Mouse (Mus musculus) heart, postnatal 25 days (tissue): Measurements from ENCODE around the gene Olfr648. TPM values are rescaled to one million over a fixed set of nuclear protein-coding genes. Genes with fewer than 3 reads are reported as not detected.

ENCODE experiments used
- DNase-seq: peaks from one replicate; pipeline ENCODE4 v3.0.0; 2022; ENCODE audit warnings: low spot score
- intact Hi-C: fragments of 180-260 bp; cut with DNase I; formaldehyde crosslinking; loops from one replicate; pipeline ENCODE4 v1.15.1; 2025
- total RNA-seq, 2 experiments: library from RNA; stranded (reverse); gene quantifications; 2 replicates each; pipeline ENCODE4 v1.2.3; 2021

Gene Olfr648
- not detected for total RNA-seq

DNA sequence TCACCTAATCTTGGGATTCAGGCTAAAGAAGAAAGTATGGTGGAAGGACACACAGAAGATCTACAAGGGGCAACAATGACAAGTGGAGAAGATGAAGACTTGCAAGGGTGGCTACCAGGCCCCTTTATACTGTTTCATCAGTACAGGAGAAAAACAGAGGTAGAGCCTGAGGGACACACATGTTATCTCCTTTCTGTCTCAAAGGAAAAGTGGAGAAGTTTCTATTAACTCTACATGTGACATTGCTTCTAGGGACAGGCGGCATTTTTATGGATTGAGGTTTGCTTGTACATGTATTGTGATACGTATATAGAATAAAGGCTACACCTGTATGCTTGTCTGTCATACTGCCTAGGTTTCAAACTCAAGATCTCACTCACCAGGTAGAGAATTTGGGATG, at the start of gene Olfr648:
Gene Olfr648 (minus strand): TSS at position 101 of the 400 bp plus-strand sequence.
- intact Hi-C loops = no loop called here

DNA sequence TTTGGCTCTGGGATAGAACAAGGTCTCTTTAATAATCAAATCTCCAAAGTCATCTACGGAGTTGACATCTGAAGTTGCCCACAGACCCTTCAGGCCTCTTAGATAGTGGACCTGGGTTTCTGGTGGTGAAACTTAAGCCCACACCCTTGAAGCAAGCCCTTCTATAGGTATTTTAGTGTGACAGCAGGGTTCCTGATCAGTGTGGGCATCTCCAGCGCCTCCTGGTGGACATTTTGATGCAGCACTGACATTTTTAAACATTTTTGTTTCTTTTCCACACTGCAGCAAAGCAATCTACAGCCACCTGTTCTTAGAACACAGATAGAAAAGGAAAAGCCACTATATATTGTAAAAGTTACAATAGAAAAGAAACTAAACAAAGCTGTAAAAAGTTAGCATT, 48.0 kb upstream of the Olfr648 start:
- DNase-seq = no peak

More for the DNA sequence above, at the start of gene Olfr648:
- DNase-seq = no peak

DNA sequence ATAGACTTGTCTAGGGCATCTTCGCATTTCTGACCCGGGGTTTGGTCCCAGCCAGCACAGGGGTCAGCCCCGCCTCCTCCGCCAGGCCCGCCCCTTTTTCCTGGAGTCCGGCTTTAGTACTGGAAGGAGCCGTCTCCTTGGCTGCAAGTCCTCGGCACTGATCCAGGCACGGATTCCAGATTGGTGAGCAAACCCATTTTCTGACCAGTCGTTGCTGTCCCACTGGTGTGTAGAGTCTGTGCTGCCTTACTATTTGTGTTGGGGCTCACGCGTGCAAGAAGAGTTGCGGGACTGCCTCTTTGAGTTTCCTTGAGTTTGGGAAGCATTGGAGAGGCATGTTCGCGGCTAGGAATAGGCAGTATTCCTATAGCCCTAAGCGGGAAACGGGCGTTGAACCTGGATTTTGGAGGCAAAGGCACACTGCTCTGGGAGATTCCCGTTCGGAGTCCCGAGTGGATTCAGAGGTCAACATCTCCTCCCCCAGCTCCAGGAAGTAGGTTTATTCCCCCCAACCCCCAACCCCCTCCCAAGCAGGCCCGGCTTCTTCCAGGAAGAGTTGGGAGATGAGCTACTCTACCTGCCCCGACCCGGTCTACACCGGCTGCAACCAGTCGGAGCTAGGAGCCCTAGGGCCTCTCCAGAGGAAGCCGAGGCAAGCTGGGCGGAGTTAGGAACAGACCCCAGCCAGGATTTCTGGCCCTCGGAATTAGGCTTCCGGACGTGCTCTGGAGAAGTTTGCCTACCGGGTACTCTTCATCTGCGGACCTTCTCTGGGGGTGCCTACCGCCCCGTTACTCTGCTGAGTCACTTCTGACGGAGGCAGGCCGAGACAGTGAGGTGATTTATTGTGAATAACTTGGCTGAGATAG, 35.7 kb upstream of the Olfr648 start, which contains the start of gene Trim6:
Gene Trim6 (plus strand): TSS at position 93 of the 869 bp plus-strand sequence.
- peak; percentile 67 for DNase-seq
- intact Hi-C loops = no loop called here

More for the DNA sequence above, 48.0 kb upstream of the Olfr648 start:
- intact Hi-C loops = loop anchor here (1.0 kb wide), 1 partner anchor 31 kb away; no protein-coding TSS in a partner anchor

DNA sequence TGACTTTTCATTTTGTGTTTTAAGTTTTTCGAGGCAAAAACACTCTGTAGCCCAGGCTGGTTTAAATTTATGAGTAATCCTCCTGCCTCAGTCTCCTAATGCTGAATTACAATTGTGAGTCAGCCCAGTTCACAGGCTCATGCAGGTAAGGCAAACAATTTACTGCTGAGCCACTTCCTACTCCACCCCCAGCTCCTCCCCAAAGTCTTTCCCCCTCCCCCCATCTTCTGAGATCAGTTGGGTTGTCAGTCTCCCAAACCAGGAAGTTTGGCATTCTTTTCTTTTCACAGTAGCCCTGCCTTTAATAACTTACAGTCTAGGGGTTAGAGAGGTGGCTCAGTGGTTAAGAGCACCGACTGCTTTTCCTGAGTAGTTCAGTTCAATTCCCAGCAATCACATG, 34.7 kb upstream of the Olfr648 start:
- no peak for DNase-seq
- intact Hi-C loops = no loop called here

DNA sequence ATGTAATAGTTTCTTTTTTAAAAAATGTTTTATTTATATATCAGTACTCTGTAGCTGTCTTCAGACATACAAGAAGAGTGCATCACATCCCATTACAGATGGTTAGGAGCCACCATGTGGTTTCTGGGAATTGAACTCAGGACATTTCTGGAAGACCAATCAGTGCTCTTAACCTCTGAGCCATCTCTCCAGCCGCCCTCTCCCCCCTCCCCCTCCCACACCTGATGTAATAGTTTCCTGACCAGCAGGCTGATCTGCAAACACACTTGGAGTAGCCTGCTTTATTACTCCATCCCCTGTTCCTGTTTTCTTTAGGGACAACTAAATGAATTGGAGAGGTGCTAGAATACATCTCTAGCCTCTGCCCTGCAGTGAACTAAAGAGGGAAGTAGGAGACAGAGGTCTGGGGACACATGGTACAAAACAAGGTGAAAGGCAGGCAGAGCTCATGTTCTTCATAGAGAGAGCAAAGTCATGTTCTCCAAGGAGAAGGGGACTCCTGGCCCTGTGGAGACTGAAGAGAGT, 32.9 kb upstream of the Olfr648 start:
- intact Hi-C loops = no loop called here
- DNase-seq = no peak

DNA sequence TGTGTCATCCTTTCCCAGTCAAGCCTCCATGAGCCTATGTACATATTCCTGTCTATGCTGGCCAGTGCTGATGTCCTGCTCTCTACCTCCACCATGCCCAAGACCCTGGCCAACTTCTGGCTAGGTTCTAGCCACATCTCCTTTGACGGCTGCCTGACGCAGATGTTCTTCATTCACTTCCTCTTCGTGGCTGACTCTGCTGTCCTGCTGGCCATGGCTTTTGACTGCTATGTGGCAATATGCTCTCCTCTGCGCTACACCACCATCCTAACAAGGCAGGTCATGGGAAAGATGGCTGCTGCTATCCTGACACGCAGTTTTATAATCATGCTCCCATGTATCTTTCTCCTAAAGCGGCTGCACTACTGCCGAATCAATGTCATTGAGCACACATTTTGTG, 23.0 kb upstream of the Olfr648 start:
- DNase-seq = no peak
- intact Hi-C loops = no loop called here

DNA sequence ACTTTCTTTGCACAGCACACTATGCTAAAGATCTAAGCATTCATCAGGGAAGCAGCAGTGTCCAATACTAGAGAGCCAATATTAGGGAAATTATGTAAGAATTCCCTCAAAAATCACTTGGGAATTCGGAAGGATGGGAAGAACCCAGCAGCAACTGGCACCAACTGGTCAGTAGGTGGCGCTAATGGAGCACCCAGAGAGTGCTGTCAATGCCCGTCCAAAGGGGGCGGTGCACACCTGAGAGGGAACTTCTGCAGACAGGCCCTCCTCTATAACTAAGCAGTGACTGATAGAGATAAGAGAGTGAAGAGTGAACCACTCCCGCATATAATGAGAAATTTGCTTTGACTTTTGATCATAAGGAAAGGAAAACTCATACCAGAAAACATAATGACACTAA, 16.6 kb upstream of the Olfr648 start:
- intact Hi-C loops = loop anchor here (1.0 to 2.0 kb wide), 2 partner anchors 15 to 31 kb away; no protein-coding TSS in a partner anchor
- peak; percentile 22 for DNase-seq

DNA sequence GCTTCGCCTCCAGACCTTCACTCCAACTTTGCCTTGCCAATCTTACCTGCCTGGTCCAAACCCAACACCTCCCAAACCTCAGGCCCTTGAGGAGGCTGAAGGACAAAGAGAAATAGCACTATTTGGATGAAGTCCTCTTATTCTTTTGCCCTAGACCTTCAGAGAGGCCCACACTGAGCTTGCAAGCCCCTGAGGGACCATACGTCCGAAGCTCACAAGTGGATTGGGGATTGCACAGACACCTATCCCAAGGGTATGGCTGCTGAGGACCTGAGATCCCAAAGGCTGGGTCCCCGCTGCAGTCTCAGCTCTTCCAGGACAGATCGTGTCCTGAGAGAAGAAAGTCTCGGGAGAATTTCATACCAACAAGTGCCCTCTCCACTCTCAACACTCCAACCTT, 12.7 kb upstream of the Olfr648 start, which contains the start of gene Olfr649:
Gene Olfr649 (minus strand): TSS at position 101 of the 400 bp plus-strand sequence.
- intact Hi-C loops = no loop called here
- DNase-seq = no peak

DNA sequence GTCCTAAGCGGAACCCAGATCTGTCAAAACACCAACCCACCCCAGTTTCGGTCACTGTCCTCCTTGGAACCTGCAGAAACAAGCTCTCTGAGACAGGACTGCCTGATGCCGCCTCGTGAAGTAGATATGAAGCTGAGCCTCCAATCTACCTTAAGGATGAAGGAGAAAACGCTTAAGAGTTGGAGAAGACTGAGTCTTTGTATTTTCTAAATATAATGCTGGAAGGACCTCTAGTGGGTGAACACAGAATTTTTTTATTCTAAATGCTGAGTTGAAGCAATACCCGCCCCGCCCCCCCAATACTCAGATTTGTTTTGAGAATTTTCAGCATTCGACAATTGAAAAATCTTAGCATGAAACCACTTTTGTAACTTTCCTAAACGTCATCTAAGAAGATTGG, 8.1 kb upstream of the Olfr648 start:
- no peak for DNase-seq
- intact Hi-C loops = no loop called here

DNA sequence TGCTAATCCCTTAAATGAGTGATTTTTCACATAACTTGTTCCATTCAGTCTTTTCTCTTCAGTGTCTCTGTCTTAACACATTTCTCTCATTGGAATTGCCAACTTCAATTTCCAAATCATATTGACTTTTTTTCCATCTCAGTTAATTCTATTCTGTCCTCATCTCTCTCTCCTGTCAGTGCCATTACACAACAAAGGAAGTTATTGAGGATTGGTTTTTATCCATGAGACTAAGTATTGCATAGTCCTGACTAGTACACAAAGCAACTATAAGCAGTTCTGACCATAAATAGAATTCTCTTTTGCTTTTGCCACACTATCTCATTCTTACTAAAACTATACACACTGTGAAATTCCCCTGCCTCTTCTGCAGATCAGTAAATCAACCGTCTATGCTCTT, 4.1 kb downstream of the Olfr648 start:
- DNase-seq = no peak
- intact Hi-C loops = no loop called here

DNA sequence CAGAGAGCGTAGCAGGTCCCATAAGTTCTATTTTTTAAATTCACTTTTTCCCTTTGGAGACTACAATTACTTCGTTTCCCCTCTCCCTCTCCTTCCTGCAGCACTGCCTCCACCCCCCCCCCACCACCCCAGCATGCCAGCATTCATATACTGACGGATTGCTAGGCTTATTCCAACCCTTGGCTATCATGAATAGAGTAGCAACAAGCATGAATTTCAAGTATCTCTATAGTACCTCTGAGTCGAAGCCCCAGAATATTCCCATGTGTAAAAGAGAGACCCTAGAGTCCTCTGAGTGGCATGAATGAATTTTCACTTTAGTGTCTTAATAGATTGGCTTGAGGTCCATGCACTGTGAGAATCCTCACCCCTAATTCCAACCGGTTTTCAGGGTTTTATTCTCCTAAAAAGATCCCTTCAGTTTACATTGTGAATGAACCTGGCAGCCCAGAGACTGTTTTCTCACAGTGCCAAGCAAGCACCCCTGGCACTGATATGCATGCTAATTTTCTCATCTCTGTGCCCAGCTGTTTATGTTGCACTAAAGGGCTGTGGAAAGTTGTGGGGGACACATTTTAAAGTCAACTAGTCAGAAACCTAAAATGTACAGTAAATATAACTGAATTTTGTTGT, 4.7 kb downstream of the Olfr648 start:
- no peak for DNase-seq
- intact Hi-C loops = no loop called here

DNA sequence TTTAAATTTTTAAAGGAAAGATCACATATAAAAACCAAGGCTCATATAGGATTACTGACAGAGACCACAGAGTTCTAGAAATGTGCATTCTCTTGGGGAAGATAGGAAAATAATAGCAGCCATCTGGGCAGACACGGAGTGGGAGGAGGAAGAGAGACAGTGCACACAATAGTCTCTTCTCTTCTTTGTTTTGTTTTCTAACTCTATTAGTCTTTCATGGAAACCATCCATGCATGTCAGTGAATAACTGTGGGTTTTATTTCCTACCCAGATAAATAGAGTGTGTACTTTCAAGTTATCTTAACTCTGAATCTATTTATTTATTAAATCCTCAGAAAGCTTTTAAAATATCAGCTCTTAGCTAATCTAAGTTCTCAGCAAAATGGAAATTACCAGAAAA, 8.1 kb downstream of the Olfr648 start:
- no peak for DNase-seq
- intact Hi-C loops = no loop called here

DNA sequence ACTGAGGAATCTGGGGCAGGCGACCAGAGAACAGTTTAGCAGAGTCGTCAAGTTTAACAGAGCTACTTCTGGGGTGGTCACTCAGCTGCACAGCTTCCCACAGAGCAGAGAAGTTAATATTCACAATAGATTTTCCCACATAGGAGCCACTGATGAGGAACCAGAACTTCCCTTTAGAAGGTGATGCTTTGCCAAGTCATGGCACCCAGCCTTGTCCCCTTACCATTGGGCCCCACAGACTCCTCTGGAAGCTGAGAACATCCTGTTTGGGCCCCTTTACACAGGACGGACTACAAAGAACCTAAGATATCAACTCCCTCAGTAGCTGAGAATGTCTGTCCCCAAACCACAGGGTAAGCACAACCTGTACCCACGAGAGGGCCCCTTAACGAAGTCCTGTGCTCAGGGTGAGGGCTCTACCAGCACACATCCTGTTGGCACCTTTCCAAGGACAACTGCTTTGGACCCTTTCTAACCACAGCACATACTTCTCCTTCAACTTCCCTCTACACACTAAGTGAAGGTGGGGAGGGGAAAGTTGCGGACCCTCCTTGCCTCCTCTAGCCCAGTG, 13.5 kb downstream of the Olfr648 start:
- intact Hi-C loops = no loop called here

DNA sequence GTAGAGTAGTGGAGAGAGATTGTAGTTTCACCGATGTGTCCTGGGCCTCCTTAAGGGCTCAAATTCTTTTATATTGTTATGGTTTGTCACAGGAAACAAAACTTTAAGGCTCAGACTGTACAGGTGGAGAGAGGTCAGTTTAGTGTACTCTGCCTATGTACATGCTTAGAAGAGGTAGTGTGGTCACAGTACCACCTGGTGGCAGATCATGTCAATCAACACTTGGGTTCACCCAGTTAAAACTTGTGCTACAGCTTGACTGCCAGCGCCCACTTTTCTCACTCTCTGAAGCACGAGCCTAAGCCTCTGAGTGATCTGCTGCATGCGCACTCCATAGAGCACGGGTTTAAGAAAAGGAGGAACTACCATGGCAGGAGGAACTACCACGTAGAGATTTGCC, 16.1 kb downstream of the Olfr648 start:
- DNase-seq = no peak
- intact Hi-C loops = no loop called here

More for the DNA sequence above, 13.5 kb downstream of the Olfr648 start:
- DNase-seq = no peak

DNA sequence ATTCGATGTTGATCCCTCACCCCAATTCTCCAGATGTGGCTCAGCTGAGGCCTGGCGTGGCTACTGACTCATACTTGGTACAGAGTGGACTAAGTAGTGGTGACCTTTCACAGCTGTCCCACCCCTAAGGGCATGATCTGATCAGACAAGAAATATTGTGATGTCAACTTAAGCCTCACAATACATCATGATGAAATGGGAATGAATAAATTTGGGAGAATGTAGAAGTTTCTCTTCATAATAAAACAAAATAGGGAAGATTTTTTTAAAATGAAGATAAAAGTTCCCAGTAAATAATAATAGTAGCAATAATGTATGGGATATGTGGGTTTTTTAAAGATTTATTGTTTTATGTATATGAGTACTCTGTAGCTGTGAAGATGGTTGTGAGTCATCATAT, 32.7 kb downstream of the Olfr648 start, which contains the start of gene Ubqlnl:
Gene Ubqlnl (minus strand): TSS at position 101 of the 400 bp plus-strand sequence.
- intact Hi-C loops = no loop called here
- no peak for DNase-seq

DNA sequence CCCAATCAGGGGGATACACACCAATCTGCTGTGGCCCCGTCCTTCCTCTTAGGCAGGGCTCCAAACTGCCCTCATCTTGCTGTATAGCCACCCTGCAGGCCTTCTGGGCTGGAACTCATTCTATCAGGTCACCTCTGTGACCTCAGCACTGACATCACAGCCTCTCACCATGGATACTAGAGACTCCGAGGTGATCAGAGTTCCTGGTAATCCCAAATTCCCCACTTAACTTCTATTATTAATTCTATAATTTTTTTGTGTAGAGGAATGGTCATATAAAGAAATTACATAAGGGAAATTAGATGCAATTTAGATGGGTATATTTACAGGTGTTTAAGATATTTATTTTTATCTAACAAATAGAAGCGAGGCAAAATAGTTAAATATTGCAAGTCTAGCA, 40.0 kb downstream of the Olfr648 start, which contains the start of gene Ubqln3:
Gene Ubqln3 (minus strand): TSS at position 101 of the 400 bp plus-strand sequence.
- intact Hi-C loops = no loop called here
- no peak for DNase-seq

DNA sequence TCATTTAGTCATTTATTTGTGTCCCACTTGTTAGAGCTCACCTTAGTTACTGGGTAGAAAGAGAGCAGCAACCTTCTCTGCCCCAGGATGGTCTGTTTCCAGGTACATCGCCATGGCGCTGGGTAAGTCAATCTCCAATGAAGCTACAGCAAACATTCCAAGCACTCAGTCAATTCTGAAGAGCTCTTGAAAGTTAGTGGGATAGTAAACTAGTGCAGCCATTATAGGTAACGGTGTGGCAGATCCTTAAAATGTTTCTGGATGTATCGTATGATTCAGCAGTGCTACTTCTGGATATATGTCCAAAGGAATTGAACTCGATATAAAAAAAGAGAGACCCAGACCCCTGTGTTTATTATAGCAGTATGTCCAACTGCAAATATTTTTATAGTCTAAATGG, 45.9 kb downstream of the Olfr648 start, which contains the start of gene Olfr643:
Gene Olfr643 (minus strand): TSS at position 101 of the 400 bp plus-strand sequence.
- DNase-seq = no peak
- intact Hi-C loops = no loop called here

DNA sequence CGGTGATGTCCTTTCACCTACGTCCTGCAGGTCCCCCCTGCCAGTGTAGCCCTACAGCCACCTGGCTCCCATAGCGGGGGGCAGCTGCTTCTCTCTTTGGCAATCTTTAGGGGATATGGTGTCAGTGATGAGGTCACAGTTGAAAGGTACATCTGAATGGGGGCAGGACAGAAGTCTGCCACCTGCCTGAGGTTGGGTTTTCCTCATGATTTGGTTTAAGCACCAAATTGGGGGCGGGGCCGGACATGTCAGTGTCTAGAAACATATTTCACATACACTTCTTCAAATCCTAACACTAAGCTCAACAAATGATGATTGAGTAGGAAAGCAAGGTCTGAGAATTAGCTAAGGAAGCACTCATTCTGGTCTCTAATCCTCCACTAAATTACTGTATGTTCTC, 53.5 kb downstream of the Olfr648 start, which contains the start of gene Ubqln5:
Gene Ubqln5 (minus strand): TSS at position 101 of the 400 bp plus-strand sequence.
- intact Hi-C loops = no loop called here
- no peak for DNase-seq
